Mouse (Mus musculus) ES-E14 (cell line): Measurements from ENCODE around the gene Mme. TPM values are rescaled to one million over a fixed set of nuclear protein-coding genes. Genes with fewer than 3 reads are reported as not detected.

Experiments used
- DNase-seq: peaks from one replicate; pipeline ENCODE4 v3.0.0-alpha.2; 2013; ENCODE audit warnings: low read depth, low spot score
- H3K27ac ChIP-seq: 2 replicates; pipeline ENCODE4 v1.5.1; 2012; ENCODE audit warnings: low read depth, mild to moderate bottlenecking, low read length, moderate library complexity, mixed read lengths; ENCODE audit not compliant: poor library complexity, insufficient read depth, severe bottlenecking
- H3K36me3 ChIP-seq: 2 replicates; pipeline ENCODE4 v1.6.1; 2012; ENCODE audit warnings: mild to moderate bottlenecking, low read length, moderate library complexity, mixed read lengths; ENCODE audit not compliant: control insufficient read depth, poor library complexity, insufficient read depth, severe bottlenecking
- H3K4me1 ChIP-seq, 2 experiments: fragments of 150-350 bp in 1 of 2; sonication (generic) in 1 of 2; 2 replicates each; pipeline ENCODE4 v1.6.1; 2012; ENCODE audit warnings: low read length in 2 of 2, mild to moderate bottlenecking in 1 of 2, mixed read lengths in 1 of 2; ENCODE audit not compliant: control insufficient read depth in 2 of 2, insufficient read depth in 2 of 2, poor library complexity in 1 of 2
- H3K4me3 ChIP-seq, 2 experiments: fragments of 150-350 bp in 1 of 2; sonication (generic) in 1 of 2; 2 replicates each; pipeline ENCODE4 v1.5.1; 2012; ENCODE audit warnings: low read length in 2 of 2, low read depth in 1 of 2, mild to moderate bottlenecking in 1 of 2, mixed read lengths in 1 of 2; ENCODE audit not compliant: insufficient read depth in 1 of 2, poor library complexity in 1 of 2, severe bottlenecking in 1 of 2
- H3K9ac ChIP-seq: 2 replicates; pipeline ENCODE4 v1.6.1; 2012; ENCODE audit warnings: low read depth, mild to moderate bottlenecking, low read length, mixed read lengths; ENCODE audit not compliant: poor library complexity, insufficient read depth, severe bottlenecking
- H3K9me3 ChIP-seq: fragments of 150-350 bp; sonication (generic); 2 replicates; pipeline ENCODE4 v1.6.1; 2012; ENCODE audit warnings: low read depth, mild to moderate bottlenecking, low read length; ENCODE audit not compliant: control insufficient read depth, insufficient read depth
- CHD2 ChIP-seq: IDR thresholded peaks from 2 replicates; pipeline ENCODE4 v1.6.1; 2014; ENCODE audit warnings: mild to moderate bottlenecking, low read depth, low read length, inconsistent platforms
- HCFC1 ChIP-seq: IDR thresholded peaks from 2 replicates; pipeline ENCODE4 v1.6.1; 2012; ENCODE audit warnings: low read length, inconsistent platforms, borderline replicate concordance; ENCODE audit not compliant: insufficient read depth
- MAFK ChIP-seq: IDR thresholded peaks from 2 replicates; pipeline ENCODE4 v1.6.1; 2014; ENCODE audit warnings: mild to moderate bottlenecking, low read depth, low read length, inconsistent platforms; ENCODE audit not compliant: insufficient read depth
- ZC3H11A ChIP-seq: IDR thresholded peaks from 2 replicates; pipeline ENCODE4 v1.6.1; 2012; ENCODE audit warnings: low read depth, mild to moderate bottlenecking, inconsistent platforms, low read length, borderline replicate concordance
- ZNF384 ChIP-seq: IDR thresholded peaks from 2 replicates; pipeline ENCODE4 v1.6.1; 2012; ENCODE audit warnings: low read depth, low read length, inconsistent platforms
- in situ Hi-C, 2 experiments: fragments of 600-800 bp; cut with MboI; formaldehyde crosslinking; loops; one replicate each; pipeline ENCODE4 v1.15.1; 2025; ENCODE audit warnings: low sequenced_read_pairs in 2 of 2, inconsistent platforms in 1 of 2; ENCODE audit not compliant: unreplicated experiment in 2 of 2
- total RNA-seq: library from RNA; depleted of rRNA; stranded (reverse); fragments of 300-350 nt; gene quantifications from 2 replicates; pipeline ENCODE4 v1.2.3, GENCODE M21; 2012

Gene Mme
- total RNA-seq, 1 experiment, result 73.3 TPM

DNA sequence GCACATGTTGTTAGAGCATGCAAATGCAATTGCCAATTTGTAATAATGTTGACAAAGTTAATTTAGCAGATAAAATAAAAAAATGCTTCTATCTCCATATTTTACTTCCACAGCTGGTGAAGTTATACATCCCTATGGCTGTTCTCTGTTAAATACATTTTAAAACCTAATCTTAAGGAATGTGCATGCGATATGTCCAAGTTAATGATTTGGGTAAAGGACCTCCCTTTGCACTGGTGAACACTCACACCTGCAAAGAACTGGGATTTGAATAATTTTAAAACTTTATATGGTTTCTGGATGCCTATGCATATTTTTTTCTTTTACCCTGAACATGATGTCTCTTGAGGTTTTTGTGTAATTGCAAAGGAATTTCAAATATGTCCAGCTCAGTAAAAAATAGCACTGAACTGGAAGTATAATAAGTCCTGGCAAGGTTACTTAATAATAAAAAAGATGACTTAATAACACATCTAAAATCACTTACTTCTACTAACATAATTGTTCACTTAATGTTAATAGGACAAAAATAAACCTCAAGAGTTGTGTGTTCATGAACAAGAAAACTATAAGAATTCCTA lies 110.4 kb downstream of the Mme start:
- no peaks in the 10 kb centered on the region for H3K4me1 ChIP-seq
- in situ Hi-C loops, result no loop called here
- H3K9ac ChIP-seq, result no peak overlapping the region
- no peak overlapping the region for H3K27ac ChIP-seq
- no peaks in the 10 kb centered on the region for H3K9me3 ChIP-seq
- no peak for DNase-seq
- TF ChIP-seq HCFC1 (no peak), ZNF384 (no peak), MAFK (no peak), CHD2 (no peak), ZC3H11A (no peak)
- peaks cover 5% of the 10 kb centered on the region for H3K36me3 ChIP-seq
- no peak overlapping the region for H3K4me3 ChIP-seq

DNA sequence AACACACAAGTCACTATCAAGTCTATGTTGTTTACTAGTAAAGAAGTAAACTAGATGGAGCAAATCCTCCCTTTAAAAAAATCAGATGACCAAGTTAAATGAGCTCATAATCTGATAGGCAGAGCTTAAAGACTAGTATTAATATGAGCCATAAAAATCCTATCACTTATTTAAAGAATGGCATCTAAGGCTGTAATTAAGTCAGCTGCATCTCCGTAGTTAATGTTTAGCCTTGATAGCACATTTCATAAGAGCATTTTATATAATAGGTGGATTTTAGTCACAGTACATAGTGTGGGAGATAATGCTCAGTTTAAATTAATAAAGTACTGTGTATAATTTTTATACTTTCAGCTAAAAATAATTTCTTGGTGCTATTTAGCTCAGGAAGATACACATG lies 118.2 kb downstream of the Mme start:
- no peaks in the 10 kb centered on the region for H3K36me3 ChIP-seq
- H3K27ac ChIP-seq, result no peak overlapping the region
- H3K9me3 ChIP-seq, result no peaks in the 10 kb centered on the region
- H3K9ac ChIP-seq, result no peak overlapping the region
- H3K4me1 ChIP-seq, result no peaks in the 10 kb centered on the region
- no peak overlapping the region for H3K4me3 ChIP-seq
- no peak for TF ChIP-seq HCFC1
- no peak for TF ChIP-seq ZC3H11A
- no peak for TF ChIP-seq MAFK
- no peak for TF ChIP-seq ZNF384
- TF ChIP-seq CHD2, result no peak
- in situ Hi-C loops, result no loop called here
- DNase-seq, result no peak

DNA sequence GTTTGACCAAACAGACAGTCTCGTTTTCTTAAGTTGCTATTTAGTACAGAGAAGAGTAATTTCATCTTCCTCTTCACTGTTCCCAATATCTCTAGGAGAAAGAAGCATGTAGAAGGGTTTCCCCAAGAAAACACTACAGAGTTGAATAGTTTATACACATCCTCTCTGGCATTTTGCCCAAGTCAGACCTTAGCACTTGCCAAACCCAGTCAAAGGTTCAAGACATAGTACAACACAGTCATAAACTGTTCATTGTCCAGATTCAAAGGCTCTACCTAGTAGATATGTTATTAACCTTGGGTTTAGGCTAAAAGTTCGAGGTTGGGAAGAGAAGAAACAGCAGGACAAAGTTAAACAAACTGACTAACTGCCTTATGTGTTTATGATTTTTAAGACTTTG lies 143.7 kb downstream of the Mme start:
- DNase-seq, result no peak
- H3K4me1 ChIP-seq, result no peaks in the 10 kb centered on the region
- H3K9me3 ChIP-seq, result no peaks in the 10 kb centered on the region
- no peak overlapping the region for H3K9ac ChIP-seq
- H3K27ac ChIP-seq, result no peak overlapping the region
- H3K4me3 ChIP-seq, result no peak overlapping the region
- H3K36me3 ChIP-seq, result no peaks in the 10 kb centered on the region
- TF ChIP-seq ZNF384, result no peak
- TF ChIP-seq ZC3H11A, result no peak
- no peak for TF ChIP-seq CHD2
- no peak for TF ChIP-seq HCFC1
- TF ChIP-seq MAFK, result no peak
- in situ Hi-C loops, result no loop called here

- in situ Hi-C loops, result no loop called here
- no peak overlapping the region for H3K9ac ChIP-seq
- H3K4me1 ChIP-seq, result no peaks in the 10 kb centered on the region
- H3K36me3 ChIP-seq, result no peaks in the 10 kb centered on the region
- no peak for TF ChIP-seq ZC3H11A
- no peak for TF ChIP-seq HCFC1
- no peak for TF ChIP-seq CHD2
- no peak for TF ChIP-seq ZNF384
- no peak for TF ChIP-seq MAFK
- no peaks in the 10 kb centered on the region for H3K9me3 ChIP-seq
- H3K4me3 ChIP-seq, result no peak overlapping the region
- no peak for DNase-seq
- H3K27ac ChIP-seq, result no peak overlapping the region
These were observed 149.4 kb downstream of the Mme start for GRCm38 (mm10) chr3:63390774-63391173.

GRCm38 (mm10) chr3:63391348-63391747 lies 150.0 kb downstream of the Mme start:
- Histone ChIP-seq H3K9ac (no peak overlapping the region), H3K27ac (no peak overlapping the region), H3K9me3 (no peaks in the 10 kb centered on the region), H3K4me1 (no peaks in the 10 kb centered on the region), H3K4me3 (no peak overlapping the region), H3K36me3 (no peaks in the 10 kb centered on the region)
- DNase-seq, result no peak
- in situ Hi-C loops, result no loop called here
- TF ChIP-seq ZC3H11A, result no peak
- TF ChIP-seq MAFK, result no peak
- no peak for TF ChIP-seq ZNF384
- no peak for TF ChIP-seq CHD2
- no peak for TF ChIP-seq HCFC1
